Mouse (Mus musculus) lung, adult 2 months (tissue): ENCODE results near the gene Rbms3.

Source experiments
- CTCF ChIP-seq: fragments of 200-500 bp; IDR thresholded peaks from 2 replicates; pipeline ENCODE4 v1.5.1; 2011; ENCODE audit warnings: mild to moderate bottlenecking, low read length, control low read depth; ENCODE audit not compliant: insufficient read depth
- POLR2A ChIP-seq: fragments of 200-500 bp; IDR thresholded peaks from 2 replicates; pipeline ENCODE4 v1.6.1; 2011; ENCODE audit warnings: low read depth, mild to moderate bottlenecking, control low read depth, low read length, borderline replicate concordance; ENCODE audit errors: extremely low read depth

DNA sequence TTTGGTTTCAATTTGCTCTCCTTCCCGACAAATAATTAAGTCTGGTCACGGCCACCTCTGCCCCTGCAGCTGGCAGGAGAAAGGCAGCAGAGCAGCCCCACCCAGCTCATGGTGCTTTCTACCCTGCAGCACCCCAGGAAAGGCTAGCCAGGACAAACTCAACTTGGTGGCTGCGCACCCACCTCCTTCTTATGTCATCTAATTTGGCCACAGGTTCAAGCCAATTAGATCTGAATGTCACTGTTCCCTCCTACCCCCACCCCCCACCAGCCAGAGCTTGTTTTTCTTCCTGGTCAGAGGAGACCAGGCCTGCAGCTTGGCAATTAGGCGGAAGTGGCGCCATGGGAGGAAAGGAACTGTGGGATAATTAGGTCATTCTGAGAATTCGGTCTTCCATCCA lies 664.0 kb downstream of the Rbms3 start:
- no peak for TF ChIP-seq CTCF
- no peak for TF ChIP-seq POLR2A
